ENCODE assay signal across 22 mouse cellular contexts in genomic region chr1:121546844-121547243, GRCm38 (mm10). TPM values are rescaled to one million over a fixed set of nuclear protein-coding genes. Genes with fewer than 3 reads are reported as not detected.
DNase-seq lines count a peak whose midpoint lies in the region; TF ChIP-seq lines count a peak whose summit lies in the region.
"Had no signal": no experiment of that assay in that cellular context is flagged by ENCODE, and none has a peak within 500 bp of the region (broad histone marks: within the 10 kb centered on the region; RNA-seq: fewer than 3 reads in every experiment).

No protein-coding gene starts in this region.

- no peak overlapping the region for H3K4me3 ChIP-seq in left cerebral cortex, adult 2 months
- H3K4me3 ChIP-seq: forebrain, embryonic 10.5 days; forebrain, embryonic 13.5 days; hindbrain, embryonic 10.5 days; hindbrain, embryonic 13.5 days had no signal

- no peak for TF ChIP-seq CTCF in left cerebral cortex, adult 2 months (IDR thresholded peaks at IDR 0.05)

- intact Hi-C loops in left cerebral cortex, adult 2 months (cut with DNase I): no loop called here

- no peak for DNase-seq in left cerebral cortex, adult 2 months (ENCODE audit: extremely low spot score in 1 of 2, low spot score in 2 of 2)
- DNase-seq in left cerebral cortex, adult 11 months (ENCODE audit: low spot score): no peak
- peak; percentile 40 for DNase-seq in right cerebral cortex, adult 18-20 months
- no peak for DNase-seq in right cerebral cortex, postnatal 14 days
- DNase-seq in brain, adult 2 months (ENCODE audit: low read depth, low spot score): peak; percentile 68
- DNase-seq in frontal cortex, postnatal 36 days (ENCODE audit: low spot score in 2 of 2): peak; percentile 22 to 46
- DNase-seq: adrenal gland, adult 2 months; adrenal gland, postnatal 25 days; cerebellum, adult 18-20 months; cerebellum, adult 9-10 months; cerebellum, postnatal 14 days; gastrocnemius, postnatal 10 days; gastrocnemius, postnatal 36 days had no signal

- H3K27ac ChIP-seq in left cerebral cortex, adult 2 months: peak overlapping the region; percentile 15; the same call in 1 of the 2 replicates
- H3K27ac ChIP-seq: forebrain, embryonic 10.5 days; forebrain, embryonic 13.5 days; hindbrain, embryonic 10.5 days; hindbrain, embryonic 13.5 days had no signal

RNA-seq across cellular contexts. Expression of gene Htr5b, which starts 18.6 kb away (rescaled TPM):
- 1 to 10 TPM; 2.1 to 3.2 TPM for total RNA-seq in left cerebral cortex, adult 2 months (2021)
- total RNA-seq: adrenal gland, adult 2 months; adrenal gland, postnatal 25 days; gastrocnemius, adult 18-20 months; gastrocnemius, postnatal 10 days; gastrocnemius, postnatal 36 days; granulocyte monocyte progenitor cell, adult 5-6 weeks; heart, adult 8-10 months; heart, postnatal 25 days; MEL had no signal

RNA-seq across cellular contexts. Expression of gene Ddx18, which starts 20.9 kb away (rescaled TPM):
- 10 to 100 TPM; 25.9 to 27.8 TPM for total RNA-seq in left cerebral cortex, adult 2 months (2021)

Comparison
In these comparisons a context has a peak if more than half of its experiments do, and no peak if none do; other contexts are left out.
1. DNase-seq: peak in right cerebral cortex, adult 18-20 months (single experiment), brain, adult 2 months (single experiment) and frontal cortex, postnatal 36 days (2 of 2); none in left cerebral cortex, adult 2 months (0 of 2), left cerebral cortex, adult 11 months (single experiment) and right cerebral cortex, postnatal 14 days (single experiment).